Mouse (Mus musculus) layer of hippocampus, postnatal 14 days (tissue): ENCODE measurements around the gene Lrrc4. TPM values are rescaled to one million over a fixed set of nuclear protein-coding genes. Genes with fewer than 3 reads are reported as not detected.
A peak's percentile ranks its signal among the peaks of the same experiment; 100 is the strongest.

Source experiments
- DNase-seq, 2 experiments: peaks; one replicate each; pipeline ENCODE4 v3.0.0; 2021 to 2022; ENCODE audit warnings: low spot score in 2 of 2, mixed read lengths in 1 of 2
- long read RNA-seq, 2 experiments: library from polyadenylated mRNA; stranded (forward); transcript quantifications; one replicate each; pipeline ENCODE4 v2.0.0; 2021
- total RNA-seq, 2 experiments: library from RNA; stranded (reverse); gene quantifications; 2 replicates each; pipeline ENCODE4 v1.2.3; 2021

Lrrc4 gene
- total RNA-seq = 10 to 100 TPM; 67.6 to 70.8 TPM
- long read RNA-seq, experiment 1, transcript Lrrc4-201 (1 exons, 3,615 nt) = major isoform, 10 of 22 reads
- long read RNA-seq, experiment 1, partial matches to known transcripts = 1 of 22 reads
- long read RNA-seq, experiment 1, other reads (novel, unspliced or antisense) = 11 of 22 reads
- long read RNA-seq, experiment 2, transcript Lrrc4-201 (1 exons, 3,615 nt) = major isoform, 13 of 37 reads
- long read RNA-seq, experiment 2, partial matches to known transcripts = 0 of 37 reads
- long read RNA-seq, experiment 2, other reads (novel, unspliced or antisense) = 24 of 37 reads

DNA sequence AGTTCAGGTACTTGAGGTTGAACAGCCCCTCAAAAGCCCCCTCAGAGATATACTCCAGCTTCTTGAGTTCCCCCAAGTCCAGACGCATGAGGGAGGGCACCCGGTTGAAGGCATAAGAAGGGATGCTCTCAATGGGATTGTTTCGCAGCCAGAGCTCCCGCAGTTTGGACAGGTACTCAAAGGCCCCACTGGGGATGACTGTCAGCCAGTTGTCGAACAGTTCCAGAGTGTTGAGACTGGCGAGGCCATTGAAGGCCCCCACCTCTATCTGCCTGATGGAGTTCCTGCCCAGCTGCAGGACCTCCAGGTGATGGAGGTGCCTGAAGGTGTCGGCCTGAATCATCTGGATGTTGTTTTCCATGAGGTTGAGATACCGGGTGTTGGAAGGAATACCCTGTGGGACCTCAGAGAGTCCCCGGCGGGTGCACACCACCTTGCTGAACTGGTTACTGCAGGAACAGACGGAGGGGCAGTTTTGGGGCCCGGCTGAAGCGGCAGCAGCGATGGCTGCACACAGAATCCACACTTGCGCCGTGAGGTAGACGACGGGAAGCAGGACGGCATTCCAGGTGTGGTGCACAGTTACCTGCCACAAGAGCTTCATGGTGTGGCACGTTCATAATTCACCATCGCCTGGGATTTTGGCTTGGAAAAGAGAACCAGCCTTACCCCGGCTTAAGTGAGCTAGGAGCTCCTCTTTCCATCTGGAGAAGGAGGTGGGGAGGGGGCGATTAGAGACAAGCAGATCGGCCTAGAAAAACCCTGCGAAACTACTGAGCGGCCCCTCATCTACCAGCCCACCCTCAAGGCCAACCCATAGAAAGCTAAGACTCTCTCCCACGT, at the start of gene Lrrc4:
Gene Lrrc4, minus strand, starts transcription at position 737 of the 843 bp plus-strand sequence.
- DNase-seq = no peak

DNA sequence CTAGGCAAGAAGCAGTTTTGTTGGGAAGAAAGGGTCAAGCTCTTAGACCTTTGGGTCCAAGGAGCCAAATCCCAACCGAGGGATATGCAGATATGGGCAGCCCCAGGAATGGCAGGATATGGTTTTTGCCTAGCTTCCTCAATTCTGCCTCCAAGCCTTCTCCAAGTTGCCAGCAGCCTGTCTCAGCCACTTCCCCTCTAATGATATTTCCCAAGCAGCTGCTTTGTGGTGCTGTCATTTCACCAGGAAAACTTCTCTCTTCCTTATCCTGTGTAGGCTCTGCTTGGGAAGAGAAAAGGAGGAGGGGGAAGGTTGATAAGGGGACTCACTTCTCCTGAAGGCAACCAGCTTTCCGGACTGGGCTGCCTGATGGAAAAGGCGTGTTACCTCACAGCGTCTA, 49.4 kb upstream of the Lrrc4 start:
- DNase-seq = no peak

GRCm38 (mm10) chr6:28879315-28879714, 47.8 kb upstream of the Lrrc4 start:
- DNase-seq = no peak

DNA sequence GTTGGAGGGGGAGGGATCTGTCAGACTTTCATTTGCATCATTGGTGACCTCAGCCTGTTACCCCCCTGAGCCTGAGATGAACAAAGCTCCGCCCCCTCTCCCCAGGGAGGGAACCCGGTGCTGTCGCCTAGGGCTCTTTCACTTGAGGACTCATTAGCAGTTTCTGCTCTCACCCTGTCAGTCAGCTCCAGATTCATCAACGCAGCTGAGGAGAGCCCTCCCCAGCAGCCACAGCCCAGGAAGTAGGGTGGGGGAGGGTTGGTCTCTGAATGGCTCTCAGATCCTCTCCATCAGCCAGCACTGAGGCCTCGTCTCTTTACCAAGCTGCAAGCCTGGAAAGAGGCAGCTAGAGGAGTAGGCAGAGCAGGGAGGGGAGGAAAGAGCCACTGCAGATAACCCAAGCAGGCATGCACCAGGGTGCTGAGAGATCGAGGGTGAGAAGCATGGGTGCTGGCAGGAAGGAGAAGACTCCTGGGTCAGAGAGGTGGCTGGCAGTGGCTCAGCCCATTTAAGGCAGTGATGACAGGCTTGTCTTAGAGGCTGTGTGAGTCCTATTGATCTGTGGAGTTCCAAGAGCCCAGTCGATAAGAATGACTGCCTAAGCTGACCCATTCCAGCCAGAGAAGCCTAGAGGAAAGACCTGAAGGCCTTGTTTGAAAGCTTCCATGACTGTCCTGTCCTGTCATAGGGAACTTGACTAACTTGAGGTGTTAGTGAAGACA, 46.6 kb upstream of the Lrrc4 start:
- DNase-seq = no peak

GRCm38 (mm10) chr6:28876492-28876891, 44.9 kb upstream of the Lrrc4 start:
- DNase-seq = no peak

DNA sequence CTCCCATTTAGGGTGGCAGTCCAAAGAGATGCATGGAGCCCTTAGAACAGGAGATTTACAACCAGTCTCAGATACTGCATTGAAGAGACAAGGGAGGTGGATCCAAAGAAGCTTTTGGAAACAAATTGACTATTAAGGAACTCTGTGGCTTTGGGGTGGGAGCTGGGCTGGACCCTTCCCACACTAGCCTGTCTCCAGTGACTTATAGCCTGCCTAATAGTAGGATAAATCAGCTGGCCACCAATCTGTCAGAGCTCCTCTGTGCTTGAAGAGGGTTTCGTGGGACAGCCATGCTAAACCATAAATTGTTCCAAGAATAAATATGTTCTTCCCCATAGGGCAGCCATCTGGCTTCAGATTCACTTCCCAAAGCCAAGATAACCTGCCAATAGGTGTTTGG, 43.8 kb upstream of the Lrrc4 start:
- no peak for DNase-seq

DNA sequence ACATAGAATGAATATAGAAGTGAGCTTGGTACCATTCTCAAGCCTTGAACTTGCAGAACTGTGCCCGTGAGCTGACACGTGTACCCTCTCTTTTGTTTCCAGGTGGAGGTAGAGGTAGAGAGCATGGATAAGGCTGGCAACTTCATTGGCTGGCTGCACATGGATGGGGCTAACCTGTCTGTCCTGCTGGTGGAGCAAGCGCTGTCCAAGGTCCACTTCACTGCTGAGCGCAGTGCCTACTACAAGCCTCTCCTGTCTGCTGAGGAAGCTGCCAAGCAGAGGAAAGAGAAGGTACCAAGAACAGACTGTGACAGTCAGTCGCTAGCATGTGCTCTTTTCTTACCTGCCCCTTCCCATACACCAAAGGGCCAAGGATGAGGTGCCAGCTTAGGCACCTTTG, 43.2 kb upstream of the Lrrc4 start:
- no peak for DNase-seq

GRCm38 (mm10) chr6:28874053-28874452, 42.5 kb upstream of the Lrrc4 start:
- DNase-seq = no peak

DNA sequence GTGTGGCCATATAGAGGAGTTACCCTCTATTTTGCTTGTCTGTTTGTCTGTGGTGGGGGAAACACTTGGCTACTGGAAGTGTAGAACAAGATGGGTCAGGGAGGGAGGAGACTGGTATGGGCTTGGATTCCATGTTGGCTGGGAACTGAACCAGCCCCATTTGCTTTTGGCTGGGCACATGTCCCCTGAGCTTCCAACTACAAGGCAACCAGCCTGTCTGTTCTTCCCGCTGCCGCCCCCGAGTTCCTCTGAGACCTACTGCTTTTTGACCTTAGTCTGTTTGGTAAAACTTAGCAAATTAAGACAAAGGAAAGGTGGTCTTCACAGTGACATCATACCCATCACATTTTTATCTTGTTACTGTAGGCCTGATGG, 40.9 kb upstream of the Lrrc4 start:
- peak; percentile 41 to 51 for DNase-seq

GRCm38 (mm10) chr6:28871725-28872420, 40.3 kb upstream of the Lrrc4 start:
- peak; percentile 51 to 58 for DNase-seq

- no peak for DNase-seq
These were observed 36.1 kb upstream of the Lrrc4 start for GRCm38 (mm10) chr6:28867516-28868251.

DNA sequence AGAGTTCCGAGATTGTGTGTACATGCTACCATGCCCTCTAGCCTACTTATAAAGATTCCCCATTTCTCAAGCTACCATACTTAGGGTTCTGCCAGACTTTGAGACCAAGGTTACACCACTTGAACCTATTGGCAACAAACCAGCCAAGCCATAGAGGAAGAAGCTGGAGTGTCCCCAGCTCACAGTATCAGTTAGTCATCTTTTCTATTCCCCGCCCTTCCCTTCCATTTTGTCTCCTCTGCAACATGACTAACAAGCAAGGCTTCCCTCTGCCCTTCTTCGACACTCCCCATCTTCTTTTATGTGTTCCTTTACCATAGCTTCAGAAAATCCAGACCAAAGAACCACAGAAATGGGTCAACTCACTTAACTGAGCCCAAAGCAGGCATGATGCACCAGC, 34.7 kb upstream of the Lrrc4 start:
- DNase-seq = no peak

DNA sequence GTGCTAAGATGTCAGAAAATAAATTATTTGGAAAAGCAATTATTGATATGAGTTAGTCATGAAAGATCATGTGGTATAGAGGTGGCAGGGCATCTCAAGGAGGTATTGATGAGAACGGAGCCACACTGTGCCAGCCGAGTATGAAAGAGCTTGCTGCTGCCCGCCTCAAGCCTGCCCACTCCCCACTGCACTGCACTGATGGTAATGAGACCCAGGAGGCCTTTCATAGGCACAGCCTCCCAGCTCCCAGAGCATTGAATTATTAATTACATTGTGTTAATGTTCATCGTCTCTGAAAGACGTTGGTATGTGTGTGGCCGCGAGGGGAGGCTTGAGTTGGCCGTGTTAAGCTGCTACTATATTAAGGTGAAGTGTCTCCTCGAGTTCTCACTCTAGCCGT, 33.6 kb upstream of the Lrrc4 start:
- no peak for DNase-seq

DNA sequence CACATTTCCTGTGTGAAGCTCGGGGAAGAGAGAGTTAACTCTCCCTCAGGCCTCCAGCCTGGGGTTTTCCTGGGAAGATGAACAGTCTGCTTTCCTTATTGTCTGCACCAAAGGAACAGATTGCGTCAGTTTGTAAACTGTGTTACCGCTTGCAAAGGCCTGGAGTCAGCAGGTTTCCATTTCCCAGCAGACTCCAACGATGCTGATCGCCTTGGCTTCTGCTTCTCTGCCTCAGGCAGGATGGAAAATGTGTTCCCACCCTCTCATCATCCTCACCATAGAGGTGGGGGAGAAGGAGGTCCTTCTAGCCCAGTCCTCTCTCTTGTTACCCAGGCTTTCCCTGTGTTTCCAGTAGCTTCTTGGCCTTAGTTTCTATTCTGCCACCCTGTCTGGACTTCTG, 33.1 kb upstream of the Lrrc4 start:
- peak; percentile 34 to 59 for DNase-seq

DNA sequence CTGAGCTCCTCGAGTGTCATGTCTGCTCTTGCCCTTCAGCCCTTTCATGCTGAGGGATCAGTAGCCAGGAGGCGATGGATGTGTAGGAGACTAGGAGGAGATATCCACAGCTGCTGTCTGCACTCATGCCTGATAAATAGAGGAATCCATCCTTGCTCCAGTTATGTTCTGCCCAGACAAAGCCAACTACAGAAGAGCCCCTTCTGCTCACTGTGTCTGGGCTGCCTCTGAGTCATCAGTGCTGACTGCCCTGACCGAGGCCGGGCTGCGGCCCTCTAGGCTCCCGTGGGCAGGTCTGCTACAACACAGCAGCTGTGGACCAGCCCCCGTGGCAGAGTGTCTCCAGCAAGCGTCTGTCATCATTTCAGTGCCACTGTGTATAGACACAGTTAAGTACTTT, 30.8 kb upstream of the Lrrc4 start:
- DNase-seq = no peak

- DNase-seq = no peak
These were observed 29.4 kb upstream of the Lrrc4 start for GRCm38 (mm10) chr6:28860922-28861321.

GRCm38 (mm10) chr6:28860450-28860849, 28.9 kb upstream of the Lrrc4 start:
- no peak for DNase-seq

GRCm38 (mm10) chr6:28859094-28859493, 27.5 kb upstream of the Lrrc4 start:
- no peak for DNase-seq

DNA sequence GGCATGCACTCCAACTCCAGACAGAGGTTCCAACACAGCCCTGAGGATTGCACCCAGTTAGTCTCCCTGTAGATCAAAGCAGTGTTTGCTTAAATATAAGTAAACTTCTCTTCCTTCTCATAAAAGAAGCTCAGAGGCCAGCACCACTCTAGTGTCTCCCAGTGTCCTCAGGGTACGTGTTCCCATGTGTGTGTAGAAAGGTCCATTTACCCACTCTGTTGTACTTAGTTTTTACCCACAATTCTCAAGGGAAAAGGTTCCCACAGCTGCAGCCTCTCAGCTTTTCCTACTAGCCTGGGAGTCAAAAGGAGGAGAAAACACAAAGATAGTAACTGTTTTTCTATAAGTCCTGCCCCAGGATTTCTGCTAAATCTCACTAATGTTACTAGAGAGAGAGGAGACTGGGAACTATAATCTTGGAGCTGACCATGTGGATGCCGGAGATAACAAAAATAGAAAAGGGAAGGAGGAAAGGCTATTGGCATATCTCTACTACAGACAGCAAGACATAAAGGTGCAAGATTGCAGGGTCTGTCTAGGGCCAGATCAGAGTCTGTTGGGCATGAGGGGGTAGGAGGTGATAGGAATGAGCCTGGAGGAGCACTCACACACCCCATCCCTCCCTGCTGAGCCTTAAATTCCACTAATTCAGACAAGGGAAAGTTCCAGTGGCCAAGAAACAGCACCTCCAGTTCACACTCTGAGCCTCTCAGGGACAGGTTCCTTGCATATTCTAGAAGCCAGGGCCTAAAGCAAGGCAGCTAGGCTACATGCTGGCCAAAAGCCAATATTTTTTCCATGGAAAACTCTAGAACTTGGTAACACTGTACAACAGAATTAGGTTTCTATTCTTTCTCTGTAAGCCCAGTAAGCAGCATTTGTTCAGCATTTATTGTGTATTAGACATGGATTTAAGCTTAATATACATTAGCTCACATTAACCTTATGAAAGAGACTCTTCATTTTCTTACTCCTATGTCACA, 25.9 kb upstream of the Lrrc4 start:
- no peak for DNase-seq
